Mouse (Mus musculus): ENCODE measurements around the gene Cwc27.
A peak's percentile ranks its signal among the peaks of the same experiment; 100 is the strongest.

Cwc27 gene

DNA sequence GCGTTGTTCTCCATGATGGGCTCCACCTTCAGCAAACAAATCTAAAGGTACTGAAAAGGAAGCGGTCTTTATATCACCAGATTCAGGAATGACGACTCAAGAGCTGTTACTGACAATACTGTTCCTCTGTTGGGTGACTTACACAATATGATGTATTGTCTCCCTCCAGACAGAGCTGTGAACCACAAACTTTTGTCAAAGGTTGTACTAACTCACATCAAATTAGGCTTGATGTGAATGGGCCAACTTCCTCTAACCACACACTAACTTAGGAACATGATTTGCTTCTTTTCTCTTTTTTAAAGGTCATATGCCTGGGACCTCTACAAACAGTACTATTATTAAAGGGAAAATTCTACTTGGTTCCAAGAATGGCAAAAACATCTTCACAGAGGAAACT is 53.7 kb downstream of the Cwc27 start:
- no peak for DNase-seq

DNA sequence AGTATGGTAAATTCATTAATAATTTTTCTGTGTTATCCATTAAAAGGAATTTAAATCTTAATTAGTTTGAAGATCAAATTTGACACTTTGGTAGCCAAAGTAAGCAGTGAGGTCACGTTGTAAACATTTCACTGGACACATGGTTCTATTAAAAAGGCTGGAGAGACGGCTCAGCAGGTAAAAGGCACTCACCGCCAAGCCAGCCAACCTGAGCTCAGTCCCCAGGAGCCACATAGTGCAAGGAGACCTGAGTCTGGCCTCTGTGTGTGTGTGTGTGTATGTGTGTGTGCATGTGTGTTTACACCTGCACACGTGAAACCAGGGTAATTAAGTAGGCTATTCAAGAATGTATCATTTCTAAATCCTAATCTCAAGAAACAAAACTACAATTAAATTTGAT is 54.5 kb downstream of the Cwc27 start:
- DNase-seq = no peak

- DNase-seq = no peak
Observed at GRCm38 (mm10) chr13:104759381-104759780, 57.6 kb downstream of the Cwc27 start.

DNA sequence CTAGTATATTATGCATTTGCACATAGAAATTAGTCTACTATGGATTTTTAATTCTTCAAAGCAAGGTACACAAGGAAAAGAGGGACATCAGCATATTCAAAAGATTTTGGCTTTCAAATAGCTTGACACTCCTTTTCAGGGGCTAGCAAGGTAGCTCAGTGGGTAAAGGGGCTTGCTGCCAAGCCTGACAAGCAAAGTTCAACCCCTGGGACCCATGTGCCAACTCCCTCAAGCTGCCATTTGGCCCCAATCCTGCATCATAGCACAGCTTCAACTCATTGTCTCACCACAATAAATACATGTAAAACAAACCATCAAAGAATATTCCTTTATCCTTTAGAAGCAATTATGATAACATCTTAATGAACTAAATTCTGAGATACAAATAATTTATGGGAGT is 69.9 kb downstream of the Cwc27 start:
- no peak for DNase-seq

DNA sequence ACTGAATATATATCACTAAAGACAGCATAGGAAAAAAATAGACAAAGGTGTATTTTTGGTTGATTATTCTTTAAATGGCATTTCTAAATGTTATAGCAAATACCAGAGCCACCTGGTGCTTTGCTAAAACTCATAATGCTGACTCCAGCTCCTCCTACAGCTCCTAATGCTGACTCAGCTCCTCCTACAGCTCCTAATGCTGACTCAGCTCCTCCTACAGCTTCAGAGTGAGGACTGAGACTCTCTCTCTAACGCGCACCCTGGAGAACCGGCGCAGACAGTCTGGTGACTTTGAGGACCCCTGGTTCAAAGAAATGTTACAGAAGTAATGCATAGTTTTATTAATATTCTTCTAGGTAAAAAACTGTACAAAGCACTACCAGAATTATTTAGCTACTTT is 74.1 kb downstream of the Cwc27 start:
- DNase-seq = no peak

DNA sequence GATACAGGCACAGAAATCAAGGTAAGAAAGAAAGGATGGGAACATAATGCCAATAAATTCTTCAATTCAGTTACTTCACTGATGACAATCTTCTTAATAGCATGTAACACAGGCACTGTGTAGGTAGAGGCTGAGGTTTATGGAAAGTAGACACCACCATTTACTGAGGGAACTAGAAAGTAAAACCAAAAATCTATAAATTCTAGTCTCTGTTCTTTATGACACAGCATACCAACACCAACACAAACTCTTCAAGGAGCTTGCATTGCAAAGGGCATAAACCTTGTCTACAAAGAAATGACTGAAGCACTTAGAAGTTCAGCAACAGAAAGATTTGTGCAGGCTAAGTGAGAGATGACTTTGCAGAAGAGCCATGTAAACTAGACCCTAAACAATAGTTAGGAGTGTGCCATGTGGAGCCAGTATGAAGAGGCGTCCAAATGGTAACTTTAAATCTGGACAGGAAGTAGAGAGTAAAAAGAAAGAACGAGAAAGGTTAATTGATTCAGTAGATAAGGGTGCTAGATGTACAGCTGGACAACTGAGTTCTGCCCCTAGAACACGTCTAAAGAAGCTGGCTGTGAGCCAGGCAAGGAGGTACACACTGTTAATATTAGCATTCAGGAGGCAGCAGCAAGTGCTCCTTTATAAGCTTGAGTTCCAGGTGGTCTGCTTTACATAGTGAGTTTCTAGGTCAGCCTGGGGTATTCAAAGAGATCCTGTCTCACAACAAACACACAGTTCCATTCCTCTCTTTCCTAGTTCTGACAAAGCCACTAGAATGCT is 87.5 kb downstream of the Cwc27 start:
- no peak for DNase-seq

DNA sequence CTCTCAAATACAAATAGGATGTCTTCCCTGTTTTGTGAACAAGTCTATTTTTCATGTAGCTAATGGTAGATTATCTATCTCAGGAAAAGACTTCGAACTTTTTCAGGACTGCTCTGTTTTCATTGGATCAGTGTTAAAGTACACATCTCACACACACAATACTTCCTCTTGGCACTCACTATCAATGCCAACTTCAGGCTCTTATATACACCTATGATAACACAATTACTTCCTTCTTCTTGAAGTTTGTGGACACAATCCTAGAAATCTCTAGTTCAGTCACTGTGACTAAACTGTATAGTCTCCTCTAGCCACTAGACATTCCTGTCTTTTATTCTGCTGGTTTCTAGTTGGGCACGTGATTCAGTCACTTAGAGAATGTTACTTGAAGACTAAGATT is 89.3 kb downstream of the Cwc27 start:
- no peak for DNase-seq

- DNase-seq = no peak
Observed at GRCm38 (mm10) chr13:104720133-104720532, 96.8 kb downstream of the Cwc27 start.

GRCm38 (mm10) chr13:104694612-104695355 is 122.2 kb downstream of the Cwc27 start:
- DNase-seq = peak; percentile 93

GRCm38 (mm10) chr13:104692710-104693109 is 124.2 kb downstream of the Cwc27 start:
- DNase-seq = peak; percentile 88

GRCm38 (mm10) chr13:104685537-104685936 is 131.4 kb downstream of the Cwc27 start:
- DNase-seq = no peak

GRCm38 (mm10) chr13:104684361-104685011 is 132.5 kb downstream of the Cwc27 start:
- no peak for DNase-seq

DNA sequence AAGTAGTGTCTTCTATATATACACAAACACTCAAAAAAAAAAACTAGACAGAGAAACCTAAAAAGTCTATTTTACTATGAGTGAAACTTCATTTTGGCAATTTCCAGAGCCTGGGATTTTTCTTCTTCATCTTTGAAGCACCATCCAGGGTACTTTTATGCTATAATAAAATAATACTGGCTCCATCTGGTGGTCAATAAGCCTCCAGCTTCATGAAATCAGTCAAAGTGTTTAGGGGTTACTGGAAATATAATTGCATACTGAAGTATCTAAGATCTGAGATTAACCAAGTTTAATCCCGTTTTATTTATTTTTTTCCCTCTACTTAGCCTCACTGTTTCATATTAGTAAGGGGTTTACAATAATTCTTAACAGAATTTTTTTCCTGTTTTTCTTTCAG is 135.7 kb downstream of the Cwc27 start:
- DNase-seq = no peak

DNA sequence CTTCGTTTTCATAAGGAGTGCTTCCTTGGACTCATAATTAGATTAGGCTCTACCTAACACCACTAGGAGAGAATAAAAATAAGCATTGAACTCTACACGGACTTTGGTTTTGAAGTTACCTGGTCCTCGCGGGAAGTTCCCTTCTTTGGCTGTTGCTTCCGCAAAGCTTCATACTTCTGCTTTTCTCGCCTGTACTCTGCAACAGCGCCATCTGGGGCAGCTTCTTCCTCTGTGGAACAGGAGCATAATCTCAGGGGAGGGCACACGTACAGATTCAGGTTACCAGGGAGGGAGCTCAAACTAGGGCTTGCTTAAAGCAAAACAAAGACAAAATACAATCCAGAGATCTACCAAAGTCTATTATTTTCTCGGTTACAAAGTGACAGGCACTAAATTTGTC is 155.8 kb downstream of the Cwc27 start:
- DNase-seq = no peak

DNA sequence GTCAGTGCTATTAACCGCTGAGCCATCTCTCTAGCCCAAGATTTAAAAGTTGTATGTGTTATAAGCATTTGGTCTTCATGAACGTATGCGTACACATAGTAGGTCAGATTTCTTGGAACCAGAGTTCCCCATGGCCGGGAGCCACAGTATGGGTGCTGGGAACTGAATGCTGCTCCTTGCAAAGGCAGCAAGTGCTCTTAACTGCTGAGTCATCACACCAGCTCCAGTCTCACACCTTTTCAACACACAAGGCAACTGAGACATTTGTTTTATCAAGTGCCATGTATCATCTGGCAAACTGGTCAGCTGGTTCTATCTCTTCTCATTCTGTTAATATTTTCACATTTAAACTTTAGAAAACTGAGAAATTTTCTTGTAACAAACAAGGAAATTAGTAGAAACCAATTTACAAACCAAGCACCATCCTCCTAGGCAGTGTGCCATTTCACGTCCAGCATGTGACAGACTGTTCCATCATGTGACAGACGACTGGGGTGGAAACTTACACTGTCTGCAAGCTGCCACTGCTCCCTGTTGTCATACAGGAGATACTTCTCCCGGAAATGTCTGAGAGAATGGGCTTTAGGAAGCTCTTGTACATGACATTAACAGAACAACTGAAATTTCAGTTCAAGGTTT is 156.8 kb downstream of the Cwc27 start:
- no peak for DNase-seq

DNA sequence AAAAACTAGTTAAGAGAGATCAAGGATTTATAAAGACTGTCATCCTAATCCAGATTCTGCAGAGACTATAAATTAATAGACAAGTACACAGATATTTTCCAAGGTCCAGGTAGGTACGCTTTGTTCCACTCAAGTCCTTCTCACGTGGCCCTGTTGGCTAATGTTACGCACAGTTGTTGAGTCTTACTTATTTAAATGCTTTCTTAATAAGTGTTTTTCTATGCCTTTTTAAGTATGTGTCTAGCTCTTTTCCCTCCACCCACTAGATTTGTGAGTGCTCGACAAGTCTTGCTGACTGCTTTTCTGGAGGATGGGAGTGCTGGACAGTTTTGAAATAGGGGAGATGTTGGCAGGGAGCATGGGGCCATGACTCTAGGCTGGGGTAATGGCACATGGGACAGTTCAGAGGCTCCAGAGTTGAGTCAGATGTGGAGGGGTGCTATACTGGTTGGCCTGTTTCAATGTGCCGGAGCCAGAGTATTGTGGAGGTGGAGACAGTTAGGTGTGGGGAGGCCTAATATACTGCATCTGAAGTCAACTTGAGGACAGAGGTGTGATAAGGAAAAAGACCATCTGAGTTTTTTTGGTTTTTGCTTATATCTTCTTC is 160.2 kb downstream of the Cwc27 start:
- DNase-seq = peak; percentile 73

DNA sequence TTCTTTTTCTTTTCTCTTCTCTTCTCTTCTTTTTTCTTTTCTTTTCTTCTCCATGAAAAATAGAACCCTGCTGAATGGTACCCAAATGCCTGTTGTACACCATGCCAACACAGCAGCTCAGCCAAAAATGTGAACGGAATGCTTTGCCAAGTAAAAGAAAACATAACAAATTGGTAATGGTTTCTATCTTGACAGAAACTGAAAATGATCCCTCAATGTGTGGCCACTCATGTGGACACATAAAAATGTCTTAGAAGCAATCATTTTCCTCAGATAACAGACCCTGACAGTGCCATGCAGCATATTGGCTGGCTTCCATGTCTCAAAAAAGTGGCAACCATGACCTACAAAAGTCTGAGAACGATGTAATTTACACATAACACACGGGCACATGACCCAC is 161.8 kb downstream of the Cwc27 start:
- no peak for DNase-seq

GRCm38 (mm10) chr13:104651763-104652162 is 165.2 kb downstream of the Cwc27 start:
- DNase-seq = peak; percentile 86

DNA sequence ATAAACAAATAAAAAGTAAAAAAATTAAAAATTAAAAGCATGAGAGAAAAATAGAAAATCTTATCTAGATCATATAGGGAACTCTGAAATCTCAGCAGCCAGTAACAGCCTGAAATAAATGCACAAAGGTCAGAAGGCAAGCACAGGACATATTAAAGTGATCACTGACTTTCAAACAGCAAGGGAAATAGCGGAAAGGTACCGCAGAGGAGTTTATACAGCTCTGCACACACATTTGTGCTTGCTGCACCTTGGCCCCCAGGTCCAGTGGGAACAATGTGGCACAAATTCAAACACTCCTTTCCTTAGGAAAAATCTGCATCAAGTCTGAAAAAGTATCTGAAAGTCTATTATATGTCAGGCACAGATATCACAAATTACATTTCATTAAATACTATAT is 166.3 kb downstream of the Cwc27 start:
- no peak for DNase-seq

DNA sequence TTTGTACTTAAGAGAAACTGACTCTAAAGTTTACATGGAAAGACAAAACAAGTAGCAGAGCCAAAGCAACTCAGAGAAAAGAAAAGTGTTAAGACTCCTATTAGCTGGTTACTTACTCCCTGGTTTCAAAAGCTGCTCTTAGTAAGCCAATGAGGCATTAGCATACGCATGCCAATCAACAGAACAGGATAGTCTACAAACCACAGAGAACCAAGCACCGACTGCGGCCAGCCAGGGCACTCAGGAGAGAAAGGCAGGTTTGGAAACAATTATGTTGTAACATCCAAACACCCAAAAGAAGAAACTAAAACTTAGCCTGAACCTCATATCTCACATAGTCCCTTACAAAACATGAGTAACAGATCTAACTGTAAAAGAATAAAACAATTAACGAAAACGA is 166.8 kb downstream of the Cwc27 start:
- DNase-seq = no peak

GRCm38 (mm10) chr13:104645778-104646425 is 171.0 kb downstream of the Cwc27 start:
- DNase-seq = peak; percentile 92

DNA sequence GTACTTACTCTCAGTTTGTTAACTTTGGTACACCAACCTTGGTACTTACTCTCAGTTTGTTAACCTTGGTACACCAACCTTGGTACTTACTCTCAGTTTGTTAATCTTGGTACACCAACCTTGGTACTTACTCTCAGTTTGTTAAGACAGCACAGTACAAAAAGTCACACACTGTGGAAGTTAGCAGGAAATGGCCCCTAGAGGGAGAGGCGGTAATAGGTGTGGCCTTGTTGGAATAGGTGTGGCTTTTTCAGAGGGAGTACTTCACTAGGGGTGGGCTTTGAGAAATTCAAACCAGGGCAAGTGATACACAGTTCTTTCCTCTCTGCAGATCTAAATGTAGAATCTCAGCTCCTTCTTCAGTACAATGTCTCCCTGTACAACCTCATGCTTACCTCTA is 172.8 kb downstream of the Cwc27 start:
- DNase-seq = no peak
